Mouse (Mus musculus): Measurements from ENCODE around the gene Sept10. TPM values are rescaled to one million over a fixed set of nuclear protein-coding genes. Genes with fewer than 3 reads are reported as not detected.

The Sept10 gene
- polyA plus RNA-seq, 2 experiments, result 8.1 to 10.9 TPM

DNA sequence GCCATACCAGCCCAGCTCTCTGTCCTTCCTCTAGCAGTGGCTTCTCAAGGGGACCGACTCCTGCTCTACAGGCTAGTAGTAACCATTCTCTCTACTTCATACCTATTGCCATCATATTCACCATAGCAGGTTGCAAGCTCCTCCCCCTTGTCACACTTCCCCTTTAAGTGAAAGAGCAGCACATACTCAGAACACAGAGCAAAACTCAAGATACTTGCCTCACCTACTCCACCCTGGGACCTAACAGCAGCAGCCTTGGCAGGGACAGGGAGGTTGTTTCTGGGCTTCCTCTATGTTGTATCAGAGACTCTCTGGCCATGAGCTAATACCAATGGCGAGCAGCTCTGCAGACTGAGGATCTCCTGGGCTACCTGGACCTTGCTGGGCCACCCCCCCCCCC, 96.2 kb downstream of the Sept10 start:
- TF ChIP-seq CTCF (IDR thresholded peaks at IDR 0.05; ENCODE audit: low read depth) (no peak), EP300 (IDR thresholded peaks at IDR 0.05; ENCODE audit: low read depth) (no peak)
- Histone ChIP-seq H3K9ac (replicated peaks) (no peak overlapping the region), H3K36me3 (replicated peaks; ENCODE audit: control insufficient read depth, insufficient read depth, low read depth) (no peaks in the 10 kb centered on the region), H3K4me1 (replicated peaks; ENCODE audit: control insufficient read depth in 2 of 2, insufficient read depth in 2 of 2, low read length in 1 of 2) (no peaks in the 10 kb centered on the region), H3K4me3 (ENCODE audit: insufficient read depth in 1 of 2, low read depth in 2 of 2, low read length in 2 of 2) (no peak overlapping the region), H3K27ac (no peak overlapping the region), H3K4me2 (ENCODE audit: low read depth) (no peak overlapping the region), H3K27me3 (ENCODE audit: control insufficient read depth, insufficient read depth, low read length) (no peaks in the 10 kb centered on the region), H3K9me3 (ENCODE audit: control insufficient read depth, low read length) (no peaks in the 10 kb centered on the region)
- DNase-seq (ENCODE audit: low read depth in 3 of 3, low spot score in 3 of 3) (no peak), ATAC-seq (ENCODE audit: insufficient read depth) (no peak)
- WGBS (ENCODE audit: insufficient replicate concordance), result 59% methylated on average over 2 of the region's 2 CpGs

GRCm38 (mm10) chr10:59119811-59120210, 101.8 kb downstream of the Sept10 start:
- TF ChIP-seq EP300 (IDR thresholded peaks at IDR 0.05; ENCODE audit: low read depth), result no peak
- Histone ChIP-seq H3K27me3 (ENCODE audit: control insufficient read depth, insufficient read depth, low read length) (no peaks in the 10 kb centered on the region), H3K9me3 (ENCODE audit: control insufficient read depth, low read length) (no peaks in the 10 kb centered on the region), H3K27ac (no peak overlapping the region), H3K4me3 (ENCODE audit: insufficient read depth in 1 of 2, low read depth in 2 of 2, low read length in 2 of 2) (no peak overlapping the region), H3K36me3 (replicated peaks; ENCODE audit: control insufficient read depth, insufficient read depth, low read depth) (no peaks in the 10 kb centered on the region), H3K4me2 (ENCODE audit: low read depth) (no peak overlapping the region), H3K9ac (replicated peaks) (no peak overlapping the region), H3K4me1 (replicated peaks; ENCODE audit: control insufficient read depth in 2 of 2, insufficient read depth in 2 of 2, low read length in 1 of 2) (no peaks in the 10 kb centered on the region)
- 68% methylated on average over 2 of the region's 2 CpGs for WGBS (ENCODE audit: insufficient replicate concordance)
- DNase-seq (ENCODE audit: low read depth in 3 of 3, low spot score in 3 of 3) (no peak), ATAC-seq (ENCODE audit: insufficient read depth) (no peak)

DNA sequence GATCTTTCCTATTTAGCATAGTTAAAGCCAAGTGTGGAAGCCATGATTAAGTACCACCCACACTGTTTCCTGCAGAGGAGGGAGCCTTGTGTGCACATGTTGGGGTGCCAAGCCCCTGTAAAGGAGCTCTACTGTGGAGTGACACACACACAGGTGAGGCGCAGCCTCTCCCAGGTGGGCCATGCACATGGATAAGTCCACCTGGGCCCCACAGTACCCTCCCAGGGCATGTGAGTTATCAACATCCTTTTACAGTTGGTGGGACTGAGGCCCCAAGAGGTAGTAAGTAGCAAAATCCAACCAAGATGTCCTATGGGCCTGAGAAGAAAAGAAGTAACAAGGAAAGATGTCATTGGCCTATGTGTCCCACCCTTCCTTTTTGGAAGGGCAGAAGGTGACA, 102.6 kb downstream of the Sept10 start:
- no peak overlapping the region for H3K4me2 ChIP-seq (ENCODE audit: low read depth)
- H3K27me3 ChIP-seq (ENCODE audit: control insufficient read depth, insufficient read depth, low read length), result no peaks in the 10 kb centered on the region
- no peaks in the 10 kb centered on the region for H3K9me3 ChIP-seq (ENCODE audit: control insufficient read depth, low read length)
- DNase-seq (ENCODE audit: low read depth in 3 of 3, low spot score in 3 of 3) (no peak), ATAC-seq (ENCODE audit: insufficient read depth) (no peak)
- H3K36me3 ChIP-seq (replicated peaks; ENCODE audit: control insufficient read depth, insufficient read depth, low read depth), result no peaks in the 10 kb centered on the region
- no peaks in the 10 kb centered on the region for H3K4me1 ChIP-seq (replicated peaks; ENCODE audit: control insufficient read depth in 2 of 2, insufficient read depth in 2 of 2, low read length in 1 of 2)
- no peak overlapping the region for H3K27ac ChIP-seq
- no peak overlapping the region for H3K9ac ChIP-seq (replicated peaks)
- H3K4me3 ChIP-seq (ENCODE audit: insufficient read depth in 1 of 2, low read depth in 2 of 2, low read length in 2 of 2), result no peak overlapping the region
- TF ChIP-seq CTCF (IDR thresholded peaks at IDR 0.05; ENCODE audit: low read depth), result no peak
- TF ChIP-seq EP300 (IDR thresholded peaks at IDR 0.05; ENCODE audit: low read depth), result no peak
- WGBS (ENCODE audit: insufficient replicate concordance), result 85% methylated on average over 1 of the region's 1 CpGs

- no peaks in the 10 kb centered on the region for H3K9me3 ChIP-seq (ENCODE audit: control insufficient read depth, low read length)
- no peak for ATAC-seq (ENCODE audit: insufficient read depth)
- no peaks in the 10 kb centered on the region for H3K36me3 ChIP-seq (replicated peaks; ENCODE audit: control insufficient read depth, insufficient read depth, low read depth)
- no peak overlapping the region for H3K4me2 ChIP-seq (ENCODE audit: low read depth)
- no peak for TF ChIP-seq EP300 (IDR thresholded peaks at IDR 0.05; ENCODE audit: low read depth)
- no peak for TF ChIP-seq CTCF (IDR thresholded peaks at IDR 0.05; ENCODE audit: low read depth)
- WGBS (ENCODE audit: insufficient replicate concordance), result 60% methylated on average over 5 of the region's 5 CpGs
- H3K4me1 ChIP-seq (replicated peaks; ENCODE audit: control insufficient read depth in 2 of 2, insufficient read depth in 2 of 2, low read length in 1 of 2), result no peaks in the 10 kb centered on the region
- DNase-seq (ENCODE audit: low read depth in 3 of 3, low spot score in 3 of 3), result no peak
- H3K9ac ChIP-seq (replicated peaks), result no peak overlapping the region
- no peak overlapping the region for H3K27ac ChIP-seq
- no peaks in the 10 kb centered on the region for H3K27me3 ChIP-seq (ENCODE audit: control insufficient read depth, insufficient read depth, low read length)
- no peak overlapping the region for H3K4me3 ChIP-seq (ENCODE audit: insufficient read depth in 1 of 2, low read depth in 2 of 2, low read length in 2 of 2)
Observed at GRCm38 (mm10) chr10:59117555-59117954, 104.1 kb downstream of the Sept10 start.

DNA sequence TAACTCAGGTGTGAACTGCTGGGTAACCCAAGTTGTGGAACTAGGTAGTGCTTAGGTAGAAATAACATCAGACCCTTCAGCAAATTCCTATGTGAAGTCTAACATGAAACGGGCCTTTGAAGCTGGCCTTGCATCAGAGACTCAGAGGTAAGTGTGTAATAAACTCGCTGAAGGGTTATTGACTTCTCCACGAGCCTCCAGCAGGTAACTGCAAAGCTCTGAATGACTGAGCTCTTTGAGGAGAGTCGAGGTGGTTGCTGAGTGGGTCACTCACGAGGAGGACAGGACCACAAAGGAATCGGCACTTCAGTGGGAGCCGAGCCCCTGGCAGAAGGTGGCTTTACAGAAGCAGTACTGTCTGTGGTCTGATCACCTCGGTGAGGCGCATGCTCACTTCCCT, 105.3 kb downstream of the Sept10 start:
- no peak overlapping the region for H3K4me3 ChIP-seq (ENCODE audit: insufficient read depth in 1 of 2, low read depth in 2 of 2, low read length in 2 of 2)
- 50% methylated on average over 9 of the region's 9 CpGs for WGBS (ENCODE audit: insufficient replicate concordance)
- no peaks in the 10 kb centered on the region for H3K36me3 ChIP-seq (replicated peaks; ENCODE audit: control insufficient read depth, insufficient read depth, low read depth)
- H3K4me1 ChIP-seq (replicated peaks; ENCODE audit: control insufficient read depth in 2 of 2, insufficient read depth in 2 of 2, low read length in 1 of 2), result no peaks in the 10 kb centered on the region
- no peaks in the 10 kb centered on the region for H3K9me3 ChIP-seq (ENCODE audit: control insufficient read depth, low read length)
- no peaks in the 10 kb centered on the region for H3K27me3 ChIP-seq (ENCODE audit: control insufficient read depth, insufficient read depth, low read length)
- DNase-seq (ENCODE audit: low read depth in 3 of 3, low spot score in 3 of 3), result no peak
- H3K27ac ChIP-seq, result no peak overlapping the region
- ATAC-seq (ENCODE audit: insufficient read depth), result no peak
- no peak overlapping the region for H3K9ac ChIP-seq (replicated peaks)
- TF ChIP-seq EP300 (IDR thresholded peaks at IDR 0.05; ENCODE audit: low read depth) (no peak), CTCF (IDR thresholded peaks at IDR 0.05; ENCODE audit: low read depth) (no peak)
- no peak overlapping the region for H3K4me2 ChIP-seq (ENCODE audit: low read depth)

Data from liver, embryonic 14.5 days (tissue).